Mouse (Mus musculus) hindbrain, embryonic 12.5 days (tissue): ENCODE data around the gene Mvb12b. TPM values are rescaled to one million over a fixed set of nuclear protein-coding genes. Genes with fewer than 3 reads are reported as not detected.
A peak's percentile ranks its signal among the peaks of the same experiment; 100 is the strongest.
"Not testable (repeated sequence)": the region's sequence is repeated elsewhere in the genome, so short reads cannot be mapped to it uniquely, and the experiment has no call there.

Experiments
- ATAC-seq: fragments of 200-750 bp; cut with Nextera tagmentation; 2 replicates; pipeline ENCODE4 v1.8.0; 2017; ENCODE audit warnings: moderate TSS enrichment; ENCODE audit not compliant: low FRiP score
- H3K27ac ChIP-seq: fragments of 300-500 bp; sonication (generic); 2 replicates; pipeline ENCODE4 v1.5.1; 2016; ENCODE audit warnings: mild to moderate bottlenecking
- H3K27me3 ChIP-seq: fragments of 300-500 bp; sonication (generic); 2 replicates; pipeline ENCODE4 v1.6.1; 2016; ENCODE audit warnings: mild to moderate bottlenecking
- H3K36me3 ChIP-seq: fragments of 300-500 bp; sonication (generic); 2 replicates; pipeline ENCODE4 v1.6.1; 2016; ENCODE audit warnings: mild to moderate bottlenecking
- H3K4me1 ChIP-seq: fragments of 300-500 bp; sonication (generic); 2 replicates; pipeline ENCODE4 v1.6.1; 2016
- H3K4me2 ChIP-seq: fragments of 300-500 bp; sonication (generic); replicated peaks from 2 replicates; pipeline ENCODE4 v1.6.1; 2016; ENCODE audit warnings: mild to moderate bottlenecking
- H3K4me3 ChIP-seq: fragments of 300-500 bp; sonication (generic); 2 replicates; pipeline ENCODE4 v1.5.1; 2016; ENCODE audit warnings: mild to moderate bottlenecking
- H3K9ac ChIP-seq: fragments of 300-500 bp; sonication (generic); 2 replicates; pipeline ENCODE4 v1.6.1; 2016; ENCODE audit warnings: mild to moderate bottlenecking, moderate library complexity
- H3K9me3 ChIP-seq: fragments of 300-500 bp; sonication (generic); replicated peaks from 2 replicates; pipeline ENCODE4 v1.6.1; 2016; ENCODE audit warnings: mild to moderate bottlenecking
- whole genome bisulfite sequencing: fragments of 180-500 bp; shearing (Covaris S2); methylation state at CpG from one replicate; pipeline ENCODE4 v1.1.7; 2016; 5-methylcytosine and 5-hydroxymethylcytosine counted together
- polyA plus RNA-seq: library from polyadenylated mRNA; unstranded; fragments of >200 nt; fragmentation: Nextera tagmentation; extraction: Ambion mirVana; gene quantifications from 2 replicates; pipeline ENCODE4 v1.2.1, GENCODE M21; 2016

The Mvb12b gene
- polyA plus RNA-seq, 1 experiment from 2014 or later, result 58.9 TPM

DNA sequence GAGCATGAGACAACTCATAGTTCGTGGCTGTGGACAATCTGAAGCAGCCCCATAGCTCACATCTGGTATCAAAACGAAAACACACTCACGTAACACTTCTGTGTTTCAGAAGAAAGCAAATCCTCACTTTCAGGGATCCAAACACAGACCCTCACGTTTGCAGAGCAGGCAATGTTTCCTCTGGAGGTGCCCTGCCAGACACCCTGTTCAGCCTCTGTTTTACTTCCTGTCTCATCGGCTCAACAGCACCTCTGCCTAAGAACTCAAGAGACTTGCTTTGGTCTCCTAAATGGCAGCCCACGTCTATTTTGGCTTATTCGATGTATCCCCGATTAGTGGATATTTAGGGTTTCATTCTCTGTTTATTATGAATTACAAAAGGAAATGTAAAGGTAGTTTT is 27.3 kb upstream of the Mvb12b start:
- ATAC-seq, result no peak
- Histone ChIP-seq H3K36me3 (no peaks in the 10 kb centered on the region), H3K9ac (no peak overlapping the region), H3K4me1 (peaks cover 5% of the 10 kb centered on the region), H3K27me3 (no peaks in the 10 kb centered on the region), H3K4me2 (no peak overlapping the region), H3K9me3 (no peaks in the 10 kb centered on the region), H3K27ac (no peak overlapping the region), H3K4me3 (no peak overlapping the region)
- 75% methylated on average over 8 of the region's 8 CpGs for WGBS

DNA sequence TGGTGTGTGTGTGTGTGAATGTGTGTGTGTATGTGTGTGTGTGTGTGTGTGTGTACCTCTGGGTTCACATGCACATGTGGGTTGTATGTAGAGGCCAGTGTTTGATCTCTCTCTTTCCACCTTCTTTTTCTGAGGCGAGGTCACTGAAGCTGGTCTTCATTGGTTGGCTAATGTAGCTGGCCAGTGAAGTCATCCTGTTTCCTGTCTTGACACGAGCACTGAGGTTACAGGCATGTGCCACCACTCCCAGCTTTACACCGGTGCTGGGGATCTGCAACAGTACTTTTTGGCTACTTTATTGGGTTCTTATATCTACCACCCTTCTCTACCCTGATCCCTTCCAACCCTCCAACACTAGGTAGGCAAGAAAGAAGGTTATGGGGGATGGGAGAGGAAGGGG is 26.6 kb upstream of the Mvb12b start:
- 73% methylated on average over 3 of the region's 3 CpGs for WGBS
- Histone ChIP-seq H3K9me3 (no peaks in the 10 kb centered on the region), H3K4me3 (no peak overlapping the region), H3K27ac (no peak overlapping the region), H3K36me3 (no peaks in the 10 kb centered on the region), H3K4me1 (no peaks in the 10 kb centered on the region), H3K4me2 (no peak overlapping the region), H3K9ac (no peak overlapping the region), H3K27me3 (no peaks in the 10 kb centered on the region)
- no peak for ATAC-seq

DNA sequence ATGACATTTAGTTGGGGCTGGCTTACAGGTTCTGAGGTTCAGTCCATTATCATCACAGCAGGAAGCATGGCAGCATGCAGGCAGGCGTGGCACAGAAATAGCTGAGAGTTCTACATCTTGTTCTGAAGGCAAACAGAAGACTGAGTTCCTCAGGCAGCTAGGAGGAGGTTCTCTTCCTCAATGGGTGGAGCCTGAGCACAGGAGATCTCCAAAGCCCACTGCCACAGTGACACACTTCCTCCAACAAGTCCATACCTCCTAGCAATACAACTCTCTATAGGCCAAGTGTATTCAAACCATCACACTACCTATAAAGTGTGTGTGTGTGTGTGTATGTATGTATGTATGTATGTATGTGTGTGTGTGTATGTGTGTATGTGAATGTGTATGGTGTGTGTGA is 25.9 kb upstream of the Mvb12b start:
- not testable (repeated sequence) for H3K27ac ChIP-seq, H3K9ac ChIP-seq, H3K9me3 ChIP-seq, H3K4me2 ChIP-seq, H3K36me3 ChIP-seq, H3K4me3 ChIP-seq, H3K27me3 ChIP-seq, ATAC-seq, H3K4me1 ChIP-seq
- WGBS, result 65% methylated on average over 1 of the region's 1 CpGs

DNA sequence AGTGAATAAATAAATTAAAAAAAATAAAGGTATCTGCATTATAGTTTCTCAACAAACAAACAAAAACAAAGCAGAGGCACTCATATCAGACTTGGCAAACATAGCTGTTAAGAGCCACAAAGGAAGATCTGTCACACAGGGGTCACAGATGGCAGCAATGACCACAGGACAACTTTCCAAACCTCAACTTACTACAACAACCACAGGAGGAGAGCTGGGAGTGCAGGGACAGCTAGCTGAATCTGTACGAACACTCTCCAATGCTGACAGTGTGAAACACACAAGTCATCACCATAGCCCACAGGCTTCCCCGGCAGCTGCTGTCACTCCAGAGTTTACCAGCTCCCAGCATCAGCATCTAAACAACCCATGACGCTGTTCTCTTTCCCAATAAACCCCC is 25.0 kb upstream of the Mvb12b start:
- Histone ChIP-seq H3K4me1 (no peaks in the 10 kb centered on the region), H3K4me2 (no peak overlapping the region), H3K27ac (no peak overlapping the region), H3K27me3 (no peaks in the 10 kb centered on the region), H3K4me3 (no peak overlapping the region), H3K9me3 (no peaks in the 10 kb centered on the region), H3K9ac (no peak overlapping the region), H3K36me3 (no peaks in the 10 kb centered on the region)
- 80% methylated on average over 3 of the region's 3 CpGs for WGBS
- no peak for ATAC-seq

DNA sequence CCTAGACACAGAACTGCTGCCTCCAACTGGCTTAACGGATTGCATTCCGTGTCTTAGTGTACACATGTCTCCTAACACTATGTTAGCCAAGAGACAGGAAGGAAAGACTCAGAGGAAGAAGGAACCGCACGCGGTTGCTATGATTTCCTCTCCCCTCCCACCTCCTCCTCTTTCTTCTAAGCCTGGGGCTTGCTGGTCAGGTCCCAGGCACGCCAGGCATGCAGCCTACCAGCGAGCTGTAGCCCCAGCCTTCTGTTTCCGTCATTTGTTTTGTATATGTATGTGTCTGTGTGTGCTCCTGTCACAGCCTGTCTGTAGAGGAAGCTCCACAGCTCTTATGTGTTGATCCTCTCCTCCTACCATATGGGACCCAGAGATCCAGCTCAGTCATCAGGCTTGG is 20.6 kb upstream of the Mvb12b start:
- ATAC-seq, result no peak
- Histone ChIP-seq H3K4me1 (no peaks in the 10 kb centered on the region), H3K27ac (peak overlapping the region; percentile 12; the same call in 1 of the 2 replicates), H3K4me3 (no peak overlapping the region), H3K9me3 (no peaks in the 10 kb centered on the region), H3K9ac (no peak overlapping the region), H3K27me3 (no peaks in the 10 kb centered on the region), H3K36me3 (no peaks in the 10 kb centered on the region), H3K4me2 (no peak overlapping the region)
- WGBS, result 65% methylated on average over 8 of the region's 8 CpGs

DNA sequence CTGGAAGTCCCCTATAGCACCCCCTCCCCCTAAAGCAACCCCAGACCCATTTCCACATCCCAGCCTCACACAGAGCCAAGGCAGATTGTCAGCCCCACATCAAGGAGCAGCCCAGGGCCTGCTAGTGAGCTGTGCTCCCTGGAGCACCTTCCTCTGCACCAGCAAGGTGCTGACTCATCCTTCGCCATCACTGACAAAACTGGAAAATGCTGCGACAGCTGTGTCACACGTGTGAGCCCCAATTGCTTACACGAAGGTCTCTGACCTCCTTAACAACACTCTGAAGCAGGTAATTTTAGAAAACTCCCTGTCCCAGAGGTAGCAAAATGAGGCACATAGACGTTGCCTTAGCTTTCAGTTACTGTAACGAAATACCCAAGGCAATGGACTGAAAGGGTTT is 19.4 kb upstream of the Mvb12b start:
- Histone ChIP-seq H3K36me3 (no peaks in the 10 kb centered on the region), H3K9ac (no peak overlapping the region), H3K27ac (no peak overlapping the region), H3K9me3 (no peaks in the 10 kb centered on the region), H3K4me2 (no peak overlapping the region), H3K4me1 (no peaks in the 10 kb centered on the region), H3K27me3 (no peaks in the 10 kb centered on the region), H3K4me3 (no peak overlapping the region)
- 88% methylated on average over 6 of the region's 6 CpGs for WGBS
- no peak for ATAC-seq

DNA sequence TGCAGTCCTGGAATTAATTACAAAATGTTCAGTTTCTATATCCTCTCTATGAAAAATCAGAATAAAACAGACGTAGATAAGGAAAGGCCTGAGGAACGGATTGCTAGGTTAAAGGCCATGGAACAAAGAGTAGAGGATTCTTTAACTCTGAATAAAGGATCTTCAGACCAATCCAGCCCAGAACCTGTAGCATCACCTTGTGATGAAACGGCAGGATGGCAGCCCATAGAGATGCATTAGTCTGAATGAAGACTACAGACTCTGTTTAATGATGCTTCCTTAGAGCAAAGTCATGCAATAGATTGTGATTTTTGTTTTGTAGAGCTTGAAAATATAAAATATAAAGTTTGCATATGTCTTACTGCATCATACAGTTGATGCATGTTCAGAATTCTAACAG is 8.1 kb upstream of the Mvb12b start:
- WGBS, result 85% methylated on average over 3 of the region's 3 CpGs

DNA sequence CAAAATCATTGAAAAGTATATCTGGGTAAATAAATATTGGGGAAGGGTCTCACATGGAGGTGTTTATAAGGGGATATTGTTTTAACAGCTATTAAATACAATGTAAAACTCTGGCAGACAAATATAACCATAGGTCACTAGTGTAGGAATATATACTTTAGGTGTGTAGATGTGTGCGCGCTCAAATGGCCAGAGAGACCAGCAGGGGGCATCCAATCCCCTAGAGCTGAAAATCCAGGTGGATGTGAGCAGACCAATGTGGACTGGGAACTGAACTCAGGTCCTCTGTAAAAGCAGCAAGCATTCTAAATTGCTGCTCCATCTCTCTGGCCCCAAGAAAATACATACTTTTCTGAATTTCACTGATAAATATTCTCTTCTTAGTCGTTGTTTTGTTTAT is 5.4 kb upstream of the Mvb12b start:
- Histone ChIP-seq H3K4me1 (peaks cover under 1% of the 10 kb centered on the region), H3K9me3 (no peaks in the 10 kb centered on the region), H3K9ac (no peak overlapping the region), H3K27ac (no peak overlapping the region), H3K27me3 (no peaks in the 10 kb centered on the region), H3K36me3 (no peaks in the 10 kb centered on the region), H3K4me3 (no peak overlapping the region), H3K4me2 (no peak overlapping the region)
- WGBS, result 87% methylated on average over 3 of the region's 3 CpGs
- ATAC-seq, result no peak

More for the DNA sequence above, 8.1 kb upstream of the Mvb12b start:
- no peak for ATAC-seq
- Histone ChIP-seq H3K27me3 (no peaks in the 10 kb centered on the region), H3K4me3 (no peak overlapping the region), H3K9ac (no peak overlapping the region), H3K27ac (no peak overlapping the region), H3K36me3 (no peaks in the 10 kb centered on the region), H3K4me2 (no peak overlapping the region), H3K4me1 (no peaks in the 10 kb centered on the region), H3K9me3 (no peaks in the 10 kb centered on the region)

DNA sequence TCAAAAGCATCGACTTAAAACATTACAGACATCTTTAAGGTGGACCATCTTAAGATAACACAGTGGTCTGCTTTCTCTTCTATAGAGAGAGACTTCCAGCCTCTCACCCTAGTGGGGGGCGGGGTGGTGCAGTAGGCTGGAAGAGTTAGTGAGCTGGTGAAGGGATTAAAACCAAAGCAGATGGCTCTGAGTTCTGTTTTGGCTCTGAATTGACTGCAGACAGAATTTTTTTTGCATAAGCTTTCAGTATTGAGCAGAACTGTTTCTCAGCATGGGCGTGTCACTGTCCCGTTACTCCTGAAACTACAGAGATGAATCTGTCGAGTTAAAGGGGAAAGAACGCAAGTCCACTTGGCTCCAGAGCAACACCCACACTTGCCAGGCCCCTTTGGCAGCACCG is 4.6 kb upstream of the Mvb12b start:
- Histone ChIP-seq H3K27ac (no peak overlapping the region), H3K36me3 (no peaks in the 10 kb centered on the region), H3K27me3 (no peaks in the 10 kb centered on the region), H3K4me2 (no peak overlapping the region), H3K4me1 (peaks cover 8% of the 10 kb centered on the region), H3K4me3 (no peak overlapping the region), H3K9me3 (no peaks in the 10 kb centered on the region), H3K9ac (no peak overlapping the region)
- WGBS, result 79% methylated on average over 7 of the region's 7 CpGs
- ATAC-seq, result no peak

DNA sequence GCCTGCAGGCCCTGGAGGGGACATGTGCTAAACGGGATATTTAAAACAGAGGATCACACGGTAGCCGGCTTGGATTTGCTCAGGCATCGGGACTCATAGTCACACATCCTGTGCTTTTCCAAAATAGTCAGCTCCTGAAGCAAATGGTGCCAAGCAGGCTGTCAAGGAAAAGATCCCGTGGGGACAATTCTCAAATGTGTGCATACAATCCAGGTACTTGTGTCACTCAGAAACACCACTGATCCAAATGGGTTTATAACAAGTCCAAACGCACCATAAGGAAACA is 297 bp upstream of the Mvb12b start:
- Histone ChIP-seq H3K4me3 (peak overlapping the region; percentile 90; the same call in 1 of the 2 replicates), H3K27me3 (no peaks in the 10 kb centered on the region), H3K9ac (peak overlapping the region; percentile 99; the same call in 1 of the 2 replicates), H3K27ac (peak overlapping the region; percentile 100), H3K4me1 (peaks cover 33% of the 10 kb centered on the region), H3K4me2 (peak overlapping the region; percentile 88), H3K9me3 (no peaks in the 10 kb centered on the region), H3K36me3 (no peaks in the 10 kb centered on the region)
- 49% methylated on average over 6 of the region's 6 CpGs for WGBS
- ATAC-seq, result no peak

DNA sequence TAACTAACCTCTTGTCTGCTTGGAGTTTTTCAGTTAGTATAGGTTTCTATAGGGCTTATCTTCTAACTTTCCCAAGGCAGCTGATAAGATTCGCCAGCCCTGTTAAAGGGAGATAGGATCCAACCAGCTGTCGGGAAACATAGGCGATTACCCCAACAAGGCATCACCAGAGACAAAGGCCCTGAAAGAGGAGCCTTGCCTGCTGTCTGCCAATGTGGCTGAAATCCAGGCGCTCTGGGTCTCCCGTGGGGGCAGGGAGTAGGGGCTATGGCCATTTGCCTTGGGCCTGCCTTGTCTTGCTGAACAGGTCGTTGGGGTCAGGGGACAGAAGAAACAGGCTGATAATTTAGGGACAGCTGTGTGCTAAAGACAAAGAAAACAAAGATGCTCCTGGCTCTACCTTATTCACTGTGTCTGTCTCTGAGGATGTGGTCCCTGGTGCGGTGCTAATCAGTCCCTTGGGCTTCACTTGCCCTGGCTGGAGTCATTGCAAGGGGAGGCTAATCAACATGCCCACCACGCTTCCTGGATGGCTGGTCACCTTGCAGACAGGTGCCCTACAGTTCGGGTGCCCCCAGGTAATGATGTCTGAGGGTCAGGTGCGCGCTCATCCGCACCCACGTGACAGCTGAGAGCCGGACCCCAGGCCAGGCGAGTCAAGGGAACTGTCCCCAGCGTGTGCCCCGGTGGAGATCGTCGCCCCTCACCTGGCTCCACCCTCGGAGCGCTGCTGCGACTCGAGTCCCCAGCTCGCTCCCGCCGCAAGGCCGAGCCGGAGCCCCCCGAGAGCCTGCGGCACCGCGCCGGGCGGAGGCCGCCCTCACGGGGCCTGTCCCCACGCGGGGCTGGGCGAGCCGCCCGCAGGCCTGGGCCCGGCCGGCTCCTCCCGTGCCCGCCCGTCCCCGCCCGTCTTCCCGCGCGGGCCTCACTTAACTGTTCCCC is 1.1 kb downstream of the Mvb12b start:
- peak overlapping the region; percentile 100 for H3K27ac ChIP-seq
- peak overlapping the region; percentile 88 for H3K4me2 ChIP-seq
- H3K9ac ChIP-seq, result peak overlapping the region; percentile 99
- peaks cover 40% of the 10 kb centered on the region for H3K4me1 ChIP-seq
- ATAC-seq, result peak; percentile 62
- H3K9me3 ChIP-seq, result no peaks in the 10 kb centered on the region
- H3K4me3 ChIP-seq, result peak overlapping the region; percentile 90
- no peaks in the 10 kb centered on the region for H3K36me3 ChIP-seq
- no peaks in the 10 kb centered on the region for H3K27me3 ChIP-seq
- 3% methylated on average over 42 of the region's 51 CpGs for WGBS

DNA sequence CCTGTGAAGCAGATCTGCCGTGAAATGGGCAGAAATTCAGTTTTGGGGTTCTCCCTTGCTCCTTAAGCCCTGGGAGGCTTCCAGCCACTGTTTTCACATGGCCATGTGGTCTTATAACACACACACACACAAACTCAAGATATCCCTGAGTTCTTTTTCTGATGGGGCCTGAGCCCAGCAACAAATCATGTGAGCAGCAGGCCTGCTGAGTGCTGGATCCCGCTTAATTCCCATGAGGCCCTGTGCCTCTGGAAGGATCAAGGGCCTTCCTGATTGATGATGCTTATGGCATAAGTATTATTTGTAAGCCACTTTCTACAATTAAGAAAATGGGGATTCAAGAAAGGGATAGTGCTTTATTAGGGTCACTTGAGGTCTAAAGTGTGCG is 2.5 kb downstream of the Mvb12b start:
- Histone ChIP-seq H3K9ac (0 out of 2 replicates have a peak overlapping the region, but pooled peaks have one; percentile 41), H3K36me3 (no peaks in the 10 kb centered on the region), H3K4me3 (no peak overlapping the region), H3K9me3 (no peaks in the 10 kb centered on the region), H3K4me1 (peaks cover 49% of the 10 kb centered on the region), H3K27me3 (no peaks in the 10 kb centered on the region), H3K4me2 (peak overlapping the region; percentile 88), H3K27ac (peak overlapping the region; percentile 71)
- whole genome bisulfite sequencing, result 83% methylated on average over 3 of the region's 3 CpGs
- no peak for ATAC-seq

DNA sequence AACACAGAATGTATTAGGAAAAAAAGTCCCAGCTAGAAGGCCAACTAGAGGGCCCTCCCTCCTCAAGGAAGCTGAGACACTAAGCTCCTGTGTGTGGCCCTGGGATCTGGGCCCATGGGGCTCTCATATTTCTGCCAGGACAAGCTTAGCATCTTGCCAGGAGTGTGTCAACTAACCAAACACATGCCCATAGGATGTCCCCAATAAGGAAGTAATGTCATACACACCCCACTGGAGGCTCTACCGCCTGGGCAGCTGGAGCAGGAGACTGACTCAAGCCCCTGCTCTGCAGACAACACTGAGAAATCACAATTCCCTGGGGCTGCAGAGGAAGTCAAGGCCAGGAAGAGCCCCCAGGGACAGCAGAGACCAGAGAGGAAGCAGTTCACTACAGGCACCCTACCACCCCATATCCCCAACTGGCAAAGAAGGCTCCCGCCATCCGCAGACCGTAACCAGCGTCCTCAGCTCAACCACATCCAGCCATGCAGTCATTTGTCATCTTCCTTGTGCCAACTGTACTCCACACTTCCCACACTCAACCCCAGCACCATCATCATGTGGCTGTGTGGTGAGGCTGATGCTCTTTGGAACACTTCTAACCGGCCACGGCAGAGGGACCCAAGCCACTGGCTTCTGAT is 3.0 kb downstream of the Mvb12b start:
- WGBS, result 82% methylated on average over 7 of the region's 7 CpGs
- no peak overlapping the region for H3K4me3 ChIP-seq
- peak overlapping the region; percentile 88 for H3K4me2 ChIP-seq
- H3K27me3 ChIP-seq, result no peaks in the 10 kb centered on the region
- H3K9ac ChIP-seq, result 0 out of 2 replicates have a peak overlapping the region, but pooled peaks have one; percentile 41
- no peaks in the 10 kb centered on the region for H3K36me3 ChIP-seq
- peak overlapping the region; percentile 71 for H3K27ac ChIP-seq
- H3K9me3 ChIP-seq, result no peaks in the 10 kb centered on the region
- peaks cover 54% of the 10 kb centered on the region for H3K4me1 ChIP-seq
- no peak for ATAC-seq
